Mouse (Mus musculus) thymus, postnatal 36 days (tissue): ENCODE results near the gene Jmjd1c.

Source experiments
- DNase-seq, 2 experiments: peaks; one replicate each; pipeline ENCODE4 v3.0.0; 2022; ENCODE audit warnings: mixed read lengths in 2 of 2

Gene Jmjd1c

GRCm38 (mm10) chr10:67134322-67134721 lies 38.4 kb downstream of the Jmjd1c start:
- DNase-seq, result no peak

- DNase-seq, result no peak
Measured at GRCm38 (mm10) chr10:67137437-67137836, 41.5 kb downstream of the Jmjd1c start.

- no peak for DNase-seq
Measured at GRCm38 (mm10) chr10:67143661-67144060, 47.7 kb downstream of the Jmjd1c start.

- no peak for DNase-seq
Measured at GRCm38 (mm10) chr10:67144269-67144668, 48.3 kb downstream of the Jmjd1c start.

- DNase-seq, result no peak
Measured at GRCm38 (mm10) chr10:67145623-67146022, 49.7 kb downstream of the Jmjd1c start.

GRCm38 (mm10) chr10:67151766-67152165 lies 55.8 kb downstream of the Jmjd1c start:
- DNase-seq, result no peak

- no peak for DNase-seq
Measured at GRCm38 (mm10) chr10:67154647-67155046, 58.7 kb downstream of the Jmjd1c start.

- no peak for DNase-seq
Measured at GRCm38 (mm10) chr10:67174049-67174448, 78.1 kb downstream of the Jmjd1c start.

GRCm38 (mm10) chr10:67176031-67176430 lies 80.1 kb downstream of the Jmjd1c start:
- DNase-seq, result no peak

GRCm38 (mm10) chr10:67176932-67177331 lies 81.0 kb downstream of the Jmjd1c start:
- no peak for DNase-seq

GRCm38 (mm10) chr10:67177410-67177809 lies 81.5 kb downstream of the Jmjd1c start:
- no peak for DNase-seq

GRCm38 (mm10) chr10:67180021-67180420 lies 84.1 kb downstream of the Jmjd1c start:
- no peak for DNase-seq

- no peak for DNase-seq
Measured at GRCm38 (mm10) chr10:67180799-67181198, 84.9 kb downstream of the Jmjd1c start.

GRCm38 (mm10) chr10:67182651-67183050 lies 86.7 kb downstream of the Jmjd1c start:
- peak; percentile 29 to 32 for DNase-seq

GRCm38 (mm10) chr10:67183086-67183485 lies 87.2 kb downstream of the Jmjd1c start:
- DNase-seq, result no peak

GRCm38 (mm10) chr10:67184441-67185070 lies 88.6 kb downstream of the Jmjd1c start:
- DNase-seq, result no peak

- peak; percentile 71 to 76 for DNase-seq
Measured at GRCm38 (mm10) chr10:67185491-67186081, 89.7 kb downstream of the Jmjd1c start.

- DNase-seq, result no peak
Measured at GRCm38 (mm10) chr10:67186489-67186888, 90.6 kb downstream of the Jmjd1c start.

GRCm38 (mm10) chr10:67187001-67187453 lies 91.1 kb downstream of the Jmjd1c start:
- DNase-seq, result peak; percentile 11 to 25

- DNase-seq, result no peak
Measured at GRCm38 (mm10) chr10:67187952-67188351, 92.0 kb downstream of the Jmjd1c start.

- DNase-seq, result peak; percentile 7 to 19
Measured at GRCm38 (mm10) chr10:67189057-67189456, 93.1 kb downstream of the Jmjd1c start.

- DNase-seq, result peak; percentile 36 to 52
Measured at GRCm38 (mm10) chr10:67190261-67190660, 94.3 kb downstream of the Jmjd1c start.

- peak; percentile 26 to 40 for DNase-seq
Measured at GRCm38 (mm10) chr10:67192366-67192765, 96.4 kb downstream of the Jmjd1c start.

- DNase-seq, result peak in 1 of 2 experiments; percentile 20
Measured at GRCm38 (mm10) chr10:67193003-67193652, 97.2 kb downstream of the Jmjd1c start.
